Mouse (Mus musculus) neural tube, embryonic 14.5 days (tissue): ENCODE data around the gene Mpl. TPM values are rescaled to one million over a fixed set of nuclear protein-coding genes. Genes with fewer than 3 reads are reported as not detected.

Experiments
- ATAC-seq: fragments of 200-750 bp; cut with Nextera tagmentation; 2 replicates; pipeline ENCODE4 v1.8.0; 2017; ENCODE audit warnings: low read depth, mild to moderate bottlenecking, moderate TSS enrichment, moderate library complexity
- H3K27ac ChIP-seq: fragments of 300-500 bp; sonication (generic); 2 replicates; pipeline ENCODE4 v1.5.1; 2014; ENCODE audit warnings: low read depth, mild to moderate bottlenecking, control low read depth, low read length, moderate library complexity, mixed read lengths
- H3K27me3 ChIP-seq: fragments of 300-500 bp; sonication (generic); 2 replicates; pipeline ENCODE4 v1.6.1; 2014; ENCODE audit warnings: low read length; ENCODE audit not compliant: control insufficient read depth, insufficient read depth
- H3K36me3 ChIP-seq: fragments of 300-500 bp; sonication (generic); 2 replicates; pipeline ENCODE4 v1.6.1; 2014; ENCODE audit warnings: low read length, mixed read lengths; ENCODE audit not compliant: control insufficient read depth, insufficient read depth
- H3K4me1 ChIP-seq: fragments of 300-500 bp; sonication (generic); 2 replicates; pipeline ENCODE4 v1.6.1; 2014; ENCODE audit warnings: low read length; ENCODE audit not compliant: control insufficient read depth, insufficient read depth
- H3K4me2 ChIP-seq: fragments of 300-500 bp; sonication (generic); 2 replicates; pipeline ENCODE4 v1.6.1; 2014; ENCODE audit warnings: mild to moderate bottlenecking, low read depth, low read length, control low read depth
- H3K4me3 ChIP-seq: fragments of 300-500 bp; sonication (generic); 2 replicates; pipeline ENCODE4 v1.5.1; 2014; ENCODE audit warnings: low read depth, low read length, control low read depth, mixed read lengths
- H3K9ac ChIP-seq: fragments of 300-500 bp; sonication (generic); replicated peaks from 2 replicates; pipeline ENCODE4 v1.6.1; 2014; ENCODE audit warnings: low read depth, mild to moderate bottlenecking, control low read depth, low read length, mixed read lengths
- H3K9me3 ChIP-seq: fragments of 300-500 bp; sonication (generic); 2 replicates; pipeline ENCODE4 v1.6.1; 2016; ENCODE audit warnings: low read length; ENCODE audit not compliant: control insufficient read depth
- WGBS: fragments of 180-500 bp; shearing (Covaris S2); extraction: QIAGEN DNeasy Blood & Tissue Kit; methylation state at CpG from one replicate; pipeline ENCODE4 v1.1.7; 2014; 5-methylcytosine and 5-hydroxymethylcytosine counted together
- polyA plus RNA-seq: library from polyadenylated mRNA; unstranded; fragments of >200 nt; fragmentation: Nextera tagmentation; extraction: Ambion mirVana; gene quantifications from 2 replicates; pipeline ENCODE4 v1.2.1, GENCODE M21; 2014

Mpl gene
- polyA plus RNA-seq, 1 experiment from 2014 or later, result not detected

- 83% methylated on average over 3 of the region's 3 CpGs for WGBS
- Histone ChIP-seq H3K4me3 (no peak overlapping the region), H3K27ac (no peak overlapping the region), H3K9ac (no peak overlapping the region), H3K9me3 (no peaks in the 10 kb centered on the region), H3K4me1 (no peaks in the 10 kb centered on the region), H3K36me3 (peaks cover 85% of the 10 kb centered on the region), H3K27me3 (no peaks in the 10 kb centered on the region), H3K4me2 (no peak overlapping the region)
- ATAC-seq, result no peak
Measured at GRCm38 (mm10) chr4:118396433-118396832, 60.9 kb downstream of the Mpl start.

GRCm38 (mm10) chr4:118395289-118395688 is 62.0 kb downstream of the Mpl start:
- H3K36me3 ChIP-seq, result peaks cover 85% of the 10 kb centered on the region
- H3K9me3 ChIP-seq, result no peaks in the 10 kb centered on the region
- no peak overlapping the region for H3K9ac ChIP-seq
- ATAC-seq, result no peak
- no peak overlapping the region for H3K4me2 ChIP-seq
- no peak overlapping the region for H3K27ac ChIP-seq
- H3K27me3 ChIP-seq, result no peaks in the 10 kb centered on the region
- H3K4me3 ChIP-seq, result no peak overlapping the region
- WGBS, result 86% methylated on average over 4 of the region's 4 CpGs
- no peaks in the 10 kb centered on the region for H3K4me1 ChIP-seq

- Histone ChIP-seq H3K4me2 (no peak overlapping the region), H3K4me1 (no peaks in the 10 kb centered on the region), H3K36me3 (peaks cover 85% of the 10 kb centered on the region), H3K27me3 (no peaks in the 10 kb centered on the region), H3K9me3 (no peaks in the 10 kb centered on the region), H3K4me3 (no peak overlapping the region), H3K9ac (no peak overlapping the region), H3K27ac (no peak overlapping the region)
- no peak for ATAC-seq
- WGBS, result 93% methylated on average over 6 of the region's 6 CpGs
Measured at GRCm38 (mm10) chr4:118394505-118394904, 62.8 kb downstream of the Mpl start.

Other genes with a start within 250 kb of the Mpl start
- 52.4 and 66.7 TPM in 2 replicates for gene Ptprf, start 166.1 kb downstream of the Mpl start, polyA plus RNA-seq
- 13.7 and 14.5 TPM in 2 replicates for gene Szt2, start 48.2 kb downstream of the Mpl start, polyA plus RNA-seq
- gene Med8, start 48.2 kb downstream of the Mpl start, polyA plus RNA-seq, result 100 and 103 TPM in 2 replicates
- 20.2 and 39.0 TPM in 2 replicates for gene Elovl1, start 29.4 kb downstream of the Mpl start, polyA plus RNA-seq
- gene Cdc20, start 20.2 kb downstream of the Mpl start, polyA plus RNA-seq, result 13.3 and 24.0 TPM in 2 replicates
- 6.1 and 13.2 TPM in 2 replicates for gene Tie1, start 32.5 kb upstream of the Mpl start, polyA plus RNA-seq
- gene 2610528J11Rik, start 69.5 kb upstream of the Mpl start, polyA plus RNA-seq, result not detected in 2 replicates
- gene Tmem125, start 86.5 kb upstream of the Mpl start, polyA plus RNA-seq, result 0.44 TPM in 1 of 2 replicates, not detected in the other
- 1.5 TPM in 2 replicates for gene Cfap57, start 163.3 kb upstream of the Mpl start, polyA plus RNA-seq
- 100.0 and 117 TPM in 2 replicates for gene Ebna1bp2, start 163.3 kb upstream of the Mpl start, polyA plus RNA-seq
- not detected in 2 replicates for gene Olfr62, start 201.4 kb upstream of the Mpl start, polyA plus RNA-seq
- gene Olfr1342, start 235.2 kb upstream of the Mpl start, polyA plus RNA-seq, result not detected in 2 replicates
- not detected in 2 replicates for gene Olfr1341, start 246.0 kb upstream of the Mpl start, polyA plus RNA-seq